Mouse (Mus musculus): ENCODE measurements at regions not wholly inside any gene's neighbourhood (a gene's known extent, or its start where the extent isn't known, plus 50 kb on each side); places are given as distances from the start of the nearest gene placed in this dataset.

- TF ChIP-seq CTCF (IDR thresholded peaks at IDR 0.05) (no peak), EP300 (IDR thresholded peaks at IDR 0.05) (no peak)
Observed at GRCm38 (mm10) chr7:83085547-83086158, 218.5 kb downstream of the Mex3b start.
